Mouse (Mus musculus) kidney, adult 8-10 months (tissue): ENCODE results near the gene Tbc1d22a.

Experiments
- DNase-seq, 2 experiments: peaks; one replicate each; pipeline ENCODE4 v3.0.0; 2022

Tbc1d22a gene

DNA sequence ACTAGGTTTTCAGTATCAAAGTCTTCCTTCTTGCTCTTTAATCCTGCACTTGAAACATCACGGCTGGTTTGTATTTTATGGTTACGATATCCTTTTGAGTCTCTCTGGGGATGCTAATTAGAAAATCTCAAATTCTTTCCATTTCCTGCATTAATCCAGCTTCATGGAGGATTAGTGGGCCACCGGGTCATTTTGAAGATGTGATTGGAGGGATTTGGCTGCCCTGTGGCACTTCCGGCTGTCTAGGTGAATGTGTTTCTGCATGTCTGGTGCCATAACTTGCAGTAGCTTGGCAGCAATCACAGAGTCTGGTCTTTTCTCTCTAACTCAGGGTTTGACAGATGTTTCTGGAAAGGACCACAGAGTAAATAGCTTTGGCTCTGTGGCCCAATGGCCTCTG is 305.9 kb downstream of the Tbc1d22a start:
- no peak for DNase-seq

DNA sequence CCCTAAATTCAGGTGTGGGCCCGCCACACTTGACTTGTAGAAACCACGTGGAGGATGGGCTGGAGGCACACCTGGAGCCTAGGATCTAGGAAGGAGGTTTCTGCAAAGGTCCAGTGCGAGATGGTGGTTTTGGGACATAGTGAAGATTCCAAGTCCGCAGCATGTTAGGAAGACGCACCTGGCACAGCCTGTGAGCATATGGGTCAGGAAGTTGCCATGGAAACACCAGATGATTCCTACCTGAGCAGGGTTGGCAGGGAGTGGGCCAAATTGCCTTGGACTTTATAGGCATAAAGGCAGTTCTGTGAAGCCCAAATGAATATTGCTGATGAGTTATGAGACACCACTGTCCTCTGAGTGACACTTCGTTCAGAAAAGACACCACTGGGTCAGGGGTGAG is 321.1 kb downstream of the Tbc1d22a start:
- no peak for DNase-seq

DNA sequence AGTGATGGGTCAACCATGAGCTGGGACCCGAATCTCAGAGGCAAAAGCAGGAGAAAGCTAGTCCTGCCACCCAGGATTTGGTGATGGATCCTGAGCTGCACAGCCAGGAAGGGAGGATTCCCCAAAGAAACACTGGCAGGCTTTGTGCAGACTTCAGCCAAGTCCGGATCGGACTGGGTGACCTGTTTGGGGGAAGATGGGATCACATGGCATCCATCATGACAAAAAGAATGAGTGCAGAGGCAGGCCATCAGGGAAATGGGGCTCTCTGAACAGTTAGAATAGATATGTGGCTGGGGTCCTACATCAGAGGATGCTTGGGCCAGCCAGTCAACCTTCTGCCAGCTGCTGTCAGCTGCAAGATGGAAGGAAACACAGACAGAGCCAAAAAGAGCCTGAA is 328.1 kb downstream of the Tbc1d22a start:
- DNase-seq, result no peak

DNA sequence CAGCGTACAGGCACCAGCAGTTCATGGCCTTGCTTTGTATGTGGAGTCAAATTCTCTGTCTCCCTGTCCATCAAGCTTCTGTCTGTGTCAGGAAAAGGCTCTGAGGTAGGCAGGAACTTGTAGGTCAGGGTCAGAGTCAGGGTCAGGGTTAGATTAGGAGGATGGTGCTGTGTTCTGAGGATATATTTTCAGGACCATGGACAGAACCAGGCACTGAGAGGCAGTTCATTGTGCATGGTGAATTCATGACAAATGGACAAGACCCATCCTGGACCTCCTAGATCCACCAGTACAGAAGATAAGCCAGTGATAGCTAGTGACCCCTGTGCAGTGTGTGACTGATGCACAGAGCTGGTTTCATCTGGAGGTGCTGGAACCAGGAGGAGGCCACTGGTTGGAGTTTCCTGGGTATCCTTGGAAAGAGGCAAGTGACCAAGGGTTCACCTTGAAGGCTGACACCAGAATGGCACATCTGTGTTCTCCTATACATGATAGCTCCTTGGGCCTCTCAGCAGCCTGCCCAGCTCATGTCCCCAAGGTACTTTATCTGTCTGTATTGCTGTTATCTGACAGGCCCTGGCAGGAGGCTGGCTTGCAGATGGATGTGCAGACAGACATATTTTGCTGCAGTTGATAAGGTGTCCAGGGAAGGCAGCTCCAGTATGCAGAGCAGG is 330.0 kb downstream of the Tbc1d22a start:
- DNase-seq, result no peak
